Mouse (Mus musculus): Measurements from ENCODE around the gene Spint5. TPM values are rescaled to one million over a fixed set of nuclear protein-coding genes. Genes with fewer than 3 reads are reported as not detected.

Spint5 gene
- polyA plus RNA-seq, 2 experiments = not detected

DNA sequence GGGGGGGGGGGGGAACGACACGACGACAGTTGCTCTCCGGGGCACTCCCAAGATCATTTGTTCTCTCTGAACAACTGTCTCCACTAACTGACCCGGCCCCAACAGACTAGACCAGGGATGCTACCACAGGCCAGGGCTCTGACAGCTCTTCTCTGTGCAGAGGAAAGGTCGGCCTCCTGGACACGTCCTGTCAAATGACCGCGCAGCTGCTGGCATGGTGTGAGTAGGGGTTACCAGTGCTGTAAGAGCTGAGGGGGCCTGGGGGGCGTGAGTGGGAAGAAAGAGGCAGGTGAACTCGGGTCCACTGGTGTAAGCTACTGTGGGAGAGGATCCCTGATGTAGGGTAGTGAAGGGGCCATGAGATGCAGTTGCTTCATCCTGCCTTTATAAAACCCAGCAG, 42.7 kb downstream of the Spint5 start:
- Histone ChIP-seq H3K27ac (replicated peaks; ENCODE audit: low read depth, low read length) (no peak overlapping the region), H3K4me1 (ENCODE audit: control insufficient read depth, insufficient read depth, low read length) (no peaks in the 10 kb centered on the region), H3K4me2 (replicated peaks; ENCODE audit: low read depth, low read length, severe bottlenecking) (no peak overlapping the region), H3K36me3 (ENCODE audit: control insufficient read depth, insufficient read depth, low read length) (peaks cover 96% of the 10 kb centered on the region), H3K4me3 (replicated peaks; ENCODE audit: low read length) (no peak overlapping the region), H3K9ac (ENCODE audit: low read depth, low read length, severe bottlenecking) (no peak overlapping the region), H3K27me3 (ENCODE audit: control insufficient read depth, insufficient read depth, low read length) (no peaks in the 10 kb centered on the region), H3K9me3 (ENCODE audit: control insufficient read depth, low read length) (no peaks in the 10 kb centered on the region)
- ATAC-seq (ENCODE audit: low FRiP score, low read depth) = no peak
- WGBS = 91% methylated on average over 9 of the region's 11 CpGs
- no peak for TF ChIP-seq POLR2A (IDR thresholded peaks at IDR 0.05; ENCODE audit: borderline replicate concordance, extremely low read depth, insufficient read depth, insufficient read length)
- no peak for DNase-seq (ENCODE audit: low spot score)

DNA sequence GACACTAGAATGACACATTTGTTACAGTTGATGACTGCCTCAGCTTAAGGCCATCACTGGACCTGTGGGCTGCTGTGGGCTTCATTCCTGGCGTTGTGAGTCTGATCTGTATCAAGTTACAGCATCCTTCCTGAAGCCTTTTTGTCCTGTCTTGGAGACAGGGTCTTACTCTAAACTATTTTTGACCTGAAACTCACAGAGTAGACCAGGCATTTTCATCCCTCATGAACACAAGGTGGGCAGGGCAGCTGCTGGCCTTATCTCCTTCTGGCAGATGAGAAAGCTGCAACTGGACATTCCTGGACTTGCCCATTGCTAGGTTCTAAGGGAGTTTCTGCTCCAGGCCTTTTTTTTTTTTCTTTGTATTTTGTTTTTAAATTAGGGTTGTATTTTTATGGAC, 43.6 kb downstream of the Spint5 start:
- no peak for DNase-seq (ENCODE audit: low spot score)
- Histone ChIP-seq H3K27ac (replicated peaks; ENCODE audit: low read depth, low read length) (no peak overlapping the region), H3K4me1 (ENCODE audit: control insufficient read depth, insufficient read depth, low read length) (no peaks in the 10 kb centered on the region), H3K4me3 (replicated peaks; ENCODE audit: low read length) (no peak overlapping the region), H3K27me3 (ENCODE audit: control insufficient read depth, insufficient read depth, low read length) (no peaks in the 10 kb centered on the region), H3K36me3 (ENCODE audit: control insufficient read depth, insufficient read depth, low read length) (peaks cover 97% of the 10 kb centered on the region), H3K9ac (ENCODE audit: low read depth, low read length, severe bottlenecking) (no peak overlapping the region), H3K4me2 (replicated peaks; ENCODE audit: low read depth, low read length, severe bottlenecking) (no peak overlapping the region), H3K9me3 (ENCODE audit: control insufficient read depth, low read length) (no peaks in the 10 kb centered on the region)
- WGBS = 60% methylated on average over 1 of the region's 1 CpGs
- ATAC-seq (ENCODE audit: low FRiP score, low read depth) = no peak
- no peak for TF ChIP-seq POLR2A (IDR thresholded peaks at IDR 0.05; ENCODE audit: borderline replicate concordance, extremely low read depth, insufficient read depth, insufficient read length)

DNA sequence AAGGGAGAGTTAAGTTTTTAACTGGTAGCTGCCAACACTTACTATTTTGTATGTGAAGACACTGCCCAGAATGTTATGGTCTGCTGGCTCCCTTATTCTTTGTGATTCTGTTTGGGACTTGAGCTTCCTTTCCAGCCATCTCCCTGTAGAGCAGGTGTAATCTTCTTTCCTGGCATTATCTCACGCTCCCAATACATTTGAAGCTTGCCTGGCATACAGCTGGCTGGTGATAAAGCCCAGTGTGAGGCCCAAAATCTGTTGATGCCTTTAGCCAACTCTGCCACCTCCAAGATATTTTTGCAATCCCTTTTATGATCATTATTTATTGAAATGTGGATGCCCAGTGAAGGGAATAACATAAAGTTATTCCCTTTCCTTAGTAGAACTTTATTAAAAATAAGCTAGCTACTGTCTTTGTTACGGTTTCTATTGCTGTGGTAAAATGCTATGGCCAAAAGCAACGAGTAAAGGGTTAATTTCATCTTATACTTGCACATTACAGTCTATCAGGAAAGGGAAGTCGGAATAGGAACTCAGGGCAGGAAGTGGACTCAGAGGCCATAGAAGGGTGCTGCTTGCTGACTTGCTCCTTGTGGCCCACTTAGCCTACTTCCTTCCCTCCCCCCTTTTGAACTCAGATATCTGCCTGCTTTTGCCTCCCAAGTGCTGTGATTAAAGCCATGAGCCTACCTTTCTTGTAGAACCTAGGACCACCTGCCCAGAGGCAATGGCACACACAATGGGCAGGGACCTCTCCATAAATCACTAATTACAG, 45.1 kb downstream of the Spint5 start:
- ATAC-seq (ENCODE audit: low FRiP score, low read depth) = no peak
- Histone ChIP-seq H3K27ac (replicated peaks; ENCODE audit: low read depth, low read length) (no peak overlapping the region), H3K4me2 (replicated peaks; ENCODE audit: low read depth, low read length, severe bottlenecking) (no peak overlapping the region), H3K27me3 (ENCODE audit: control insufficient read depth, insufficient read depth, low read length) (no peaks in the 10 kb centered on the region), H3K4me3 (replicated peaks; ENCODE audit: low read length) (no peak overlapping the region), H3K9me3 (ENCODE audit: control insufficient read depth, low read length) (no peaks in the 10 kb centered on the region), H3K4me1 (ENCODE audit: control insufficient read depth, insufficient read depth, low read length) (no peaks in the 10 kb centered on the region), H3K36me3 (ENCODE audit: control insufficient read depth, insufficient read depth, low read length) (peaks cover 92% of the 10 kb centered on the region), H3K9ac (ENCODE audit: low read depth, low read length, severe bottlenecking) (no peak overlapping the region)
- TF ChIP-seq POLR2A (IDR thresholded peaks at IDR 0.05; ENCODE audit: borderline replicate concordance, extremely low read depth, insufficient read depth, insufficient read length) = no peak
- WGBS = 89% methylated on average over 4 of the region's 4 CpGs
- DNase-seq (ENCODE audit: low spot score) = no peak

DNA sequence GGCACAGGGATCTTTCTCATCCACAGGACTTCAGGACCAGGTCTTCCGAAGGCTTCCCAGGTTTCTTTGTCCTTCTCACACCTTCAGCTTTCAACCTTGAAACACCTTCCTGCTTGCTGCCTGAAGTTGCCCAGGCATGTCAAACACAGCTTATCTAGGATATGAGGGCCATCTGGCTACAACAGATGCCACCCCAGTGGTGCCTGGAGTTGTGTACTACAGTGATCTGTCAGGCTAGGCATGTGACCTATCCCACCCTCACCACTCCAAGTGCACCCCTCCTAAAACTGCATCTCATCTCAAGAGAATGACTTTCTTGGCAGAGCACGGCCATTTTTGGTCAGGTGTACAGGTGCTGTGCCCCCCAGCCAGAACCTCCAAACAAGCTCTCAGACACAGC, 46.4 kb downstream of the Spint5 start:
- 97% methylated on average over 2 of the region's 2 CpGs for WGBS
- DNase-seq (ENCODE audit: low spot score) = no peak

DNA sequence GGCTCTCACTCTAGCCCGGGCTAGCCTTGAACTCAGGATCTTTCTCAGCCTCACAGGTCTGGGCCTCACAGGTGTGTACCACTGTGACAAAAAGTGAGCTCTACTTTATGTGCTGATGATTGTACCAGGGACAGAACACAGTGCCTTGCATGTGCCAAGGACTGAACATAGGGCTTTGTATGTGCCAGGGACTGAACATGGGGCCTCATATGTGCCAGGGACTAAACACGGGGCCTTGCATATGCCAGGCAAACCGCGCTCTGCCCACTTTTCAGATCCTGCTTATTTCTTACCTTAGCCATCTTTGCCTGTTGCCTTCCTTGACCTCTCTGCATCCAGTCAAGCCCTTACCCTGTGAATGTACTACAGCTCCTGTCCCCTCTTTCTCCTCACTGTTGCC, 46.9 kb downstream of the Spint5 start:
- ATAC-seq (ENCODE audit: low FRiP score, low read depth) (no peak), DNase-seq (ENCODE audit: low spot score) (no peak)
- Histone ChIP-seq H3K27ac (replicated peaks; ENCODE audit: low read depth, low read length) (no peak overlapping the region), H3K9me3 (ENCODE audit: control insufficient read depth, low read length) (no peaks in the 10 kb centered on the region), H3K4me2 (replicated peaks; ENCODE audit: low read depth, low read length, severe bottlenecking) (no peak overlapping the region), H3K9ac (ENCODE audit: low read depth, low read length, severe bottlenecking) (no peak overlapping the region), H3K4me1 (ENCODE audit: control insufficient read depth, insufficient read depth, low read length) (no peaks in the 10 kb centered on the region), H3K4me3 (replicated peaks; ENCODE audit: low read length) (no peak overlapping the region), H3K27me3 (ENCODE audit: control insufficient read depth, insufficient read depth, low read length) (no peaks in the 10 kb centered on the region), H3K36me3 (ENCODE audit: control insufficient read depth, insufficient read depth, low read length) (peaks cover 92% of the 10 kb centered on the region)
- WGBS = 98% methylated on average over 4 of the region's 4 CpGs
- no peak for TF ChIP-seq POLR2A (IDR thresholded peaks at IDR 0.05; ENCODE audit: borderline replicate concordance, extremely low read depth, insufficient read depth, insufficient read length)

More for the DNA sequence above, 46.4 kb downstream of the Spint5 start:
- Histone ChIP-seq H3K27ac (replicated peaks; ENCODE audit: low read depth, low read length) (no peak overlapping the region), H3K4me2 (replicated peaks; ENCODE audit: low read depth, low read length, severe bottlenecking) (no peak overlapping the region), H3K9ac (ENCODE audit: low read depth, low read length, severe bottlenecking) (no peak overlapping the region), H3K4me1 (ENCODE audit: control insufficient read depth, insufficient read depth, low read length) (no peaks in the 10 kb centered on the region), H3K36me3 (ENCODE audit: control insufficient read depth, insufficient read depth, low read length) (peaks cover 92% of the 10 kb centered on the region), H3K4me3 (replicated peaks; ENCODE audit: low read length) (no peak overlapping the region), H3K27me3 (ENCODE audit: control insufficient read depth, insufficient read depth, low read length) (no peaks in the 10 kb centered on the region), H3K9me3 (ENCODE audit: control insufficient read depth, low read length) (no peaks in the 10 kb centered on the region)
- ATAC-seq (ENCODE audit: low FRiP score, low read depth) = no peak
- no peak for TF ChIP-seq POLR2A (IDR thresholded peaks at IDR 0.05; ENCODE audit: borderline replicate concordance, extremely low read depth, insufficient read depth, insufficient read length)

Data from limb, embryonic 14.5 days (tissue).